Mouse (Mus musculus) liver, embryonic 14.5 days (tissue): Measurements from ENCODE around the gene Sema3a. TPM values are rescaled to one million over a fixed set of nuclear protein-coding genes. Genes with fewer than 3 reads are reported as not detected.

Experiments
- ATAC-seq: fragments of 200-750 bp; cut with Nextera tagmentation; 2 replicates; pipeline ENCODE4 v1.8.0; 2017; ENCODE audit warnings: moderate number of reproducible peaks, mild to moderate bottlenecking, moderate library complexity; ENCODE audit not compliant: insufficient read depth
- DNase-seq, 3 experiments: peaks; one replicate each; pipeline ENCODE4 v3.0.0-alpha.2; 2012 to 2013; ENCODE audit warnings: low read depth in 3 of 3, low spot score in 3 of 3
- H3K27ac ChIP-seq: fragments of 300-500 bp; sonication (generic); 2 replicates; pipeline ENCODE4 v1.5.1; 2014; ENCODE audit warnings: moderate library complexity, mild to moderate bottlenecking, control low read depth, inconsistent platforms
- H3K27me3 ChIP-seq: fragments of 300-500 bp; sonication (generic); 2 replicates; pipeline ENCODE4 v1.6.1; 2014; ENCODE audit warnings: mild to moderate bottlenecking, low read length, moderate library complexity; ENCODE audit not compliant: control insufficient read depth, insufficient read depth
- H3K36me3 ChIP-seq: fragments of 300-500 bp; sonication (generic); replicated peaks from 2 replicates; pipeline ENCODE4 v1.6.1; 2014; ENCODE audit warnings: low read depth; ENCODE audit not compliant: control insufficient read depth, insufficient read depth
- H3K4me1 ChIP-seq, 2 experiments: fragments of 200-500 bp in 1 of 2; fragments of 300-500 bp in 1 of 2; sonication (generic) in 1 of 2; replicated peaks; 2 replicates each; pipeline ENCODE4 v1.6.1; 2012 to 2014; ENCODE audit warnings: antibody characterized with exemption in 1 of 2, inconsistent platforms in 1 of 2, low read length in 1 of 2; ENCODE audit not compliant: control insufficient read depth in 2 of 2, insufficient read depth in 2 of 2
- H3K4me2 ChIP-seq: fragments of 300-500 bp; sonication (generic); 2 replicates; pipeline ENCODE4 v1.6.1; 2014; ENCODE audit warnings: low read depth, mild to moderate bottlenecking, control low read depth, moderate library complexity
- H3K4me3 ChIP-seq, 2 experiments: fragments of 200-500 bp in 1 of 2; fragments of 300-500 bp in 1 of 2; sonication (generic) in 1 of 2; 2 replicates each; pipeline ENCODE4 v1.5.1; 2012 to 2014; ENCODE audit warnings: low read depth in 2 of 2, low read length in 2 of 2, mild to moderate bottlenecking in 2 of 2, control low read depth in 1 of 2, inconsistent platforms in 1 of 2, moderate library complexity in 1 of 2; ENCODE audit not compliant: insufficient read depth in 1 of 2
- H3K9ac ChIP-seq: fragments of 300-500 bp; sonication (generic); replicated peaks from 2 replicates; pipeline ENCODE4 v1.6.1; 2014; ENCODE audit warnings: mild to moderate bottlenecking, control low read depth, moderate library complexity
- H3K9me3 ChIP-seq: fragments of 300-500 bp; sonication (generic); 2 replicates; pipeline ENCODE4 v1.6.1; 2016; ENCODE audit warnings: low read length, mixed read lengths; ENCODE audit not compliant: control insufficient read depth
- CTCF ChIP-seq: IDR thresholded peaks from 2 replicates; pipeline ENCODE4 v1.5.1; 2016; ENCODE audit warnings: antibody characterized with exemption, low read depth, control low read depth
- EP300 ChIP-seq: IDR thresholded peaks from 2 replicates; pipeline ENCODE4 v1.6.1; 2016; ENCODE audit warnings: antibody characterized with exemption, low read depth
- WGBS: fragments of 180-500 bp; shearing (Covaris S2); extraction: QIAGEN DNeasy Blood & Tissue Kit; methylation state at CpG from one replicate; pipeline ENCODE4 v1.1.7; 2014; ENCODE audit not compliant: insufficient replicate concordance; 5-methylcytosine and 5-hydroxymethylcytosine counted together
- polyA plus RNA-seq, 2 experiments: library from polyadenylated mRNA; depleted of rRNA in 1 of 2; stranded (reverse) in 1 of 2; unstranded in 1 of 2; fragments of >200 nt; fragmentation: Nextera tagmentation in 1 of 2; extraction: Ambion mirVana in 1 of 2; gene quantifications; 2 replicates each; pipeline versions ENCODE4 v1.2.1 to v1.2.3; 2012 to 2014

Gene Sema3a
- polyA plus RNA-seq, 2 experiments: 1.0 to 2.4 TPM

GRCm38 (mm10) chr5:13411920-13412319 is 286.7 kb downstream of the Sema3a start:
- Histone ChIP-seq H3K4me2 (no peak overlapping the region), H3K36me3 (no peaks in the 10 kb centered on the region), H3K4me1 (no peaks in the 10 kb centered on the region), H3K9ac (no peak overlapping the region), H3K27ac (no peak overlapping the region), H3K27me3 (no peaks in the 10 kb centered on the region), H3K9me3 (no peaks in the 10 kb centered on the region), H3K4me3 (no peak overlapping the region)
- ATAC-seq: no peak
- no peak for TF ChIP-seq CTCF
- no peak for TF ChIP-seq EP300
- DNase-seq: no peak
- WGBS: 46% methylated on average over 2 of the region's 2 CpGs

GRCm38 (mm10) chr5:13413915-13414525 is 288.8 kb downstream of the Sema3a start:
- no peak overlapping the region for H3K4me2 ChIP-seq
- 63% methylated on average over 2 of the region's 2 CpGs for WGBS
- no peaks in the 10 kb centered on the region for H3K9me3 ChIP-seq
- no peak overlapping the region for H3K4me3 ChIP-seq
- H3K36me3 ChIP-seq: no peaks in the 10 kb centered on the region
- no peak overlapping the region for H3K9ac ChIP-seq
- no peaks in the 10 kb centered on the region for H3K27me3 ChIP-seq
- ATAC-seq (no peak), DNase-seq (no peak)
- TF ChIP-seq CTCF (no peak), EP300 (no peak)
- H3K27ac ChIP-seq: no peak overlapping the region
- H3K4me1 ChIP-seq: no peaks in the 10 kb centered on the region

GRCm38 (mm10) chr5:13416960-13417710 is 291.9 kb downstream of the Sema3a start:
- TF ChIP-seq EP300: no peak
- TF ChIP-seq CTCF: no peak
- H3K27ac ChIP-seq: no peak overlapping the region
- DNase-seq (no peak), ATAC-seq (no peak)
- no peak overlapping the region for H3K4me3 ChIP-seq
- H3K27me3 ChIP-seq: no peaks in the 10 kb centered on the region
- no peaks in the 10 kb centered on the region for H3K9me3 ChIP-seq
- H3K4me1 ChIP-seq: no peaks in the 10 kb centered on the region
- no peak overlapping the region for H3K4me2 ChIP-seq
- H3K9ac ChIP-seq: no peak overlapping the region
- H3K36me3 ChIP-seq: no peaks in the 10 kb centered on the region
- WGBS: 48% methylated on average over 3 of the region's 3 CpGs

GRCm38 (mm10) chr5:13421276-13421925 is 296.2 kb downstream of the Sema3a start:
- Histone ChIP-seq H3K36me3 (no peaks in the 10 kb centered on the region), H3K4me1 (no peaks in the 10 kb centered on the region), H3K27ac (no peak overlapping the region), H3K9me3 (no peaks in the 10 kb centered on the region), H3K27me3 (no peaks in the 10 kb centered on the region), H3K4me2 (no peak overlapping the region), H3K4me3 (no peak overlapping the region), H3K9ac (no peak overlapping the region)
- DNase-seq (no peak), ATAC-seq (no peak)
- TF ChIP-seq EP300: no peak
- no peak for TF ChIP-seq CTCF
- WGBS: 51% methylated on average over 5 of the region's 5 CpGs

- Histone ChIP-seq H3K4me1 (no peaks in the 10 kb centered on the region), H3K4me2 (no peak overlapping the region), H3K9me3 (no peaks in the 10 kb centered on the region), H3K27me3 (no peaks in the 10 kb centered on the region), H3K27ac (no peak overlapping the region), H3K36me3 (no peaks in the 10 kb centered on the region), H3K4me3 (no peak overlapping the region), H3K9ac (no peak overlapping the region)
- ATAC-seq (no peak), DNase-seq (no peak)
- TF ChIP-seq EP300 (no peak), CTCF (no peak)
- 50% methylated on average over 1 of the region's 1 CpGs for WGBS
Observed at GRCm38 (mm10) chr5:13428702-13429101, 303.5 kb downstream of the Sema3a start.
